Mouse (Mus musculus) monocyte, adult 2 months (primary cell): Measurements from ENCODE around the gene Tspyl1.
"Not testable (repeated sequence)": the region's sequence is repeated elsewhere in the genome, so short reads cannot be mapped to it uniquely, and the experiment has no call there.

ENCODE experiments used
- DNase-seq, 2 experiments: peaks; one replicate each; pipeline ENCODE4 v3.0.0; 2022; ENCODE audit warnings: low spot score in 2 of 2, low read depth in 1 of 2

Gene Tspyl1

DNA sequence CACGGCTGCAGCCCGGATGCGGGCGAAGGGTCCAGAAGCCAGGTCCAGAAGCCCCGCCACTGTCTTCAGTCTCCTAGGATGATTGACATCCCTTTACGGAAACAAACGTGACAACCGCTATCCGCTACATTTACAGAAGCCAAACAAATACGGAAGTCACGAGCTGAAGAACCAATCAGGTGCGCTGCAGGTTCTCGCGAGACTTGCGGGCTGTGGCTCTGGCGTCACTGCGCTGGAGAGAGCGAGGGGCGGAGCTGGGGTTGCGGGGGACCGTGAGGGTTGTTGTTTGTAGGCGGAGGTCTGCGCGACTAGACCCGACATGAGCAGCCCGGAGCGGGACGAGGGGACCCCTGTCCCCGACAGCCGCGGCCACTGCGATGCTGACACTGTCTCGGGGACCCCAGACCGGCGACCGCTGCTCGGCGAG, at the start of gene Tspyl1:
Gene Tspyl1 (plus strand): TSS at position 229 of the 427 bp plus-strand sequence.
- peak; percentile 88 to 97 for DNase-seq

GRCm38 (mm10) chr10:34233418-34233817, 48.6 kb upstream of the Tspyl1 start:
- DNase-seq = no peak

GRCm38 (mm10) chr10:34233931-34234745, 47.9 kb upstream of the Tspyl1 start:
- no peak for DNase-seq

- peak in 1 of 2 experiments; percentile 3 for DNase-seq
Measured at GRCm38 (mm10) chr10:34235384-34235783, 46.6 kb upstream of the Tspyl1 start.

DNA sequence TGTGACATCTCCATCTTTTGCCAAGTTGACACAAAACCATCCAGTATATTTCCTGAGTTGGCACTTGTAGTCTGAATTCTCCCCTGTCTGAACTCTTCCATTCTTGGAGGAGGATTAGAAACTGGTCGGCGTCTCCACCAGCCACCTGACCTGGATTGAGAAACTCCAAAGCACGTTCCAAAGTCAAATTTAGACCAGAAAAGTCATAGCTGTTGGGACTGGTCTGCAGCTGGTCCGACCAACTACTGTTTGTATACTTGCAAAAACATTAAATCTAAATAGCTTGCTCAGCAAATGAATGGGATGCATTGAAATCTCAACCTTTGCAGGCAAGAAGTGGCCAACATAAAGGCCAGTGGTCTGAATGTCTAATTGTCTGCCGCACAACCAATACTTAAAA, 45.4 kb upstream of the Tspyl1 start:
- no peak for DNase-seq

DNA sequence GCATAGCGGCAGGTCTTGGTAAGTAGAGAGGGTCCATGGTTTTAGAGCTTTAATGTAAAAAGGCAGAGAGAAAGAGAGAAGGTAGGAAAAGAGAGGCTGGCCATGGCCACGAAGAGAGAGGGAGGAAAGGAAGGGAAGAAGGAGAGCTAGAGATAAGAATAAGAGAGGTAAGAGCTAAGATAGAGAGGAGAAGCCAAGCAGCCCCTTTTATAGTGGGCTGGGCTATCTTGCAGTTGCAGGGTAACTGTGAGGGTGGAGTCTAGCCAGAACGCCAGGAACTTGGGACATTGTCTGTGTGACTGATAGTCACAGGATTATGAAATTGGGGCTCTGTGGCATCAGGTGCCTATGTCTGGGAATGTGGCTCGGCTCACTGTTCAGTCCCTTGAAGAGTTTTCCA, 43.5 kb upstream of the Tspyl1 start:
- no peak for DNase-seq

DNA sequence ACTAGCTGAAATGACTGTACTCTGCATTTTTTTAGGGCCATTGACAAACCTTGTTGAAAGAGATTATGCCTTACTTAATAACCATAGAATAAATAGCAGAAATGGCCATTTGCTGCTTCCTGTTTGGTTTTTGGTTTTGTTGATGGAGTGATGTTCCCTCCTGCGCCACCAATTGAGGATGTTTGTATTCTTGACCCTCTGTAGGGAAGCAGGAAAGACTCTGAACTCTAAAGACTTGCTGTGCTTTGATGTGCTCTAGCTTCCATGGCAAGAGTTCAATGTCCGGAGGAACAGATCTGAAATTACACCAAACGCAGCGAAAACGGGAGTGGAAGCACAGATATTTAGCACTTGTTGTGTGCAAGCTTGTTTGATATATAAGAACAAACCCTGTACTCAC, 37.2 kb upstream of the Tspyl1 start:
- DNase-seq = peak in 1 of 2 experiments; percentile 6

GRCm38 (mm10) chr10:34246106-34246505, 35.9 kb upstream of the Tspyl1 start:
- DNase-seq = no peak

DNA sequence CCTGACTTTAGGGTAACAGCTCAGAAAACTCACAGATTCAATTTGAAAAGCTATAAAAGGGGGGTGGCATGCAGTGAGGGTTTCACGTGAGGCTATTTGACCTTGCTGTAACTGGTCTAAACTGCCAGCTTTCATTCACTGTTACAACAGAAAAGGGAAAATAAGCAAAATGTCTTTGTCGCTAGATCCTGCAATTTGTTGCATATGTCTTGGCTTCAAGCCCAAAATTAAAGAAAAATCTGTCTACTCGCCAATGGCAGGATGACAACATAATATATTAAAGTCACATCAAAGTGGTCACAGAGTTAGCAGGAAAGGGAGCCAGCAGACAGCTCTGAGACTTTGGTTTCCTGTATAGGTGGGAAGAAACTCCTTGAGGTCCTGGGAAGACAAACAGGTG, 34.2 kb upstream of the Tspyl1 start:
- DNase-seq = no peak

DNA sequence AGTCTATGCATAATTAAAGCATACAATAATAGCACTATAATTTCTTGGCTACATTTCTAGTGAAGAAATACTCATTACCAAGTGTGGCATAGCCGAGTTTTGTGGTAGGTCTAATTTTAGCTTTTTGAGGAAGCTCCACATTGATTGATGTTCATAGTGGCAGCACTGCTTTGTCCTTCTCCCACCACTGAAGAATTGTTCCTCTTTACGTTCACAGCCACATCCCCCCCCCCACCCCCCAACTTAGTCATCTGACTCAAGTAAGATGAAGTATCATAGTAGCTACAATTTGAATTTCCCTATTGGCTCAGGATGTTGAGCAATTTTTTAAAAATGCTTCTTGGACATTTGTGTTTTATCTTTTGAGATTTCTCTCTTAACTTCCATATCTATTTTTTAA, 32.4 kb upstream of the Tspyl1 start:
- peak in 1 of 2 experiments; percentile 27 for DNase-seq

DNA sequence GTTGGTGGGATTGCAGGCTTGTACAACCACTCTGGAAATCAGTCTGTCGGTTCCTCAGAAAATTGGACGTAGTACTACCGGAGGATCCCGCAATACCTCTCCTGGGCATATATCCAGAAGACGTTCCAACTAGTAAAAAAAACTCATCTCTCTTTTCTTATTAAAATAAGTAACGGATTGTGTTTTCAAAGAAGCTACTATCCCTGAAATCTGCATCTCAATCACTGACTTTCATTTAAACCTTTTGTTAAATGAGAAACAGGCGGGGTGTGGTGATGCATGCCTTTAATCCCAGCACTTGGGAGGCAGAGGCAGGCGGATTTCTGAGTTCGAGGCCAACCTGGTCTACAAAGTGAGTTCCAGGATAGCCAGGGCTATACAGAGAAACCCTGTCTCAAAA, 29.2 kb upstream of the Tspyl1 start:
- not testable (repeated sequence) for DNase-seq

- DNase-seq = no peak
Measured at GRCm38 (mm10) chr10:34265106-34265505, 16.9 kb upstream of the Tspyl1 start.

- DNase-seq = no peak
Measured at GRCm38 (mm10) chr10:34267312-34268070, 14.5 kb upstream of the Tspyl1 start.

GRCm38 (mm10) chr10:34271681-34272080, 10.3 kb upstream of the Tspyl1 start:
- no peak for DNase-seq

DNA sequence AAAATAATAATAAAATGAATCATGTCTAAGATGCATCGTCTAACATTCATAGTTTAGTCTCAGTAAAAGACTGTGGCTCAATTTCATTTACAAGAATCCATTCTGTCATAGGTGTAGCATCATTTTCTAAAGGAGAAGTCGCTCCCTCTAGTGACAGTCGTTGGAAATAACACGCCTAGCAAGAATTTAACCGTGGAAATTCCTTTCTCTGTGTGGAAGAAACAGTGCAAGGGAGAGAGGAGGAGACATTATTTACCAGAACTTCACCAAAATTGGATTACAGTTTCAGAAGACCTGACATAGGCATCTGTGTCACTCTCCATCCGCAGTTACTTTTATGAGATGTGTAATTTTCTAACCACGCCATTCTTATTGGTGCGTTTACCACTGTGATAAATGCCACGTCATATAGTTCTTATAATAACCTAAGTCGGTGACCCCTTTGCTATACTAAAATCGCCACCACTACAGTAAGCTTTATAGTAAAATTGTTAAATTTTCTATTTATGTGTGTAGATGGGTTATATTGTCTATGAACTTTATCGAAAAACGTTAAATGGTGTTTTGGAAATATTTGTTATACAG, 1.3 kb upstream of the Tspyl1 start:
- DNase-seq = peak in 1 of 2 experiments; percentile 13

GRCm38 (mm10) chr10:34281211-34281961, 604 bp upstream of the Tspyl1 start:
- DNase-seq = no peak

DNA sequence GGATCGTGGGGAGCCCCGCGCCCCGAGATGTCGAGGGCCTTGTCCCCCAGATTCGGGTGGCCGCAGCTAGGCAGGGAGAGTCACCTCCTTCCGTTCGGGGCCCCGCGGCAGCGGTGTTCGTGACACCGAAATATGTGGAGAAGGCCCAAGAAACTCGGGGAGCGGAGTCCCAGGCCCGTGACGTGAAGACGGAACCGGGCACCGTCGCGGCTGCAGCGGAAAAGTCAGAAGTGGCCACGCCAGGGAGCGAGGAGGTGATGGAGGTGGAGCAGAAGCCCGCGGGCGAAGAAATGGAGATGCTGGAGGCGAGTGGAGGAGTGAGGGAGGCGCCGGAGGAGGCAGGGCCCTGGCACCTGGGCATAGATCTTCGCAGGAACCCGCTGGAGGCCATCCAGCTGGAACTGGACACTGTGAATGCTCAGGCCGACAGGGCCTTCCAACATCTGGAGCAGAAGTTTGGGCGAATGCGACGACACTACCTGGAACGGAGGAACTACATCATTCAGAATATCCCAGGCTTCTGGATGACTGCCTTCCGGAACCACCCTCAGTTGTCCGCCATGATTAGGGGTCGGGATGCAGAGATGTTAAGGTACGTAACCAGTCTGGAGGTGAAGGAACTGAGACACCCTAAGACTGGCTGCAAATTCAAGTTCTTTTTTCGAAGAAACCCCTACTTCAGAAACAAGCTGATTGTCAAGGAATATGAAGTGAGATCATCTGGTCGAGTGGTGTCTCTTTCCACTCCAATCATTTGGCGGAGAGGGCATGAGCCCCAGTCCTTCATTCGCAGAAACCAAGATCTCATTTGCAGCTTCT, 639 bp downstream of the Tspyl1 start:
- no peak for DNase-seq

DNA sequence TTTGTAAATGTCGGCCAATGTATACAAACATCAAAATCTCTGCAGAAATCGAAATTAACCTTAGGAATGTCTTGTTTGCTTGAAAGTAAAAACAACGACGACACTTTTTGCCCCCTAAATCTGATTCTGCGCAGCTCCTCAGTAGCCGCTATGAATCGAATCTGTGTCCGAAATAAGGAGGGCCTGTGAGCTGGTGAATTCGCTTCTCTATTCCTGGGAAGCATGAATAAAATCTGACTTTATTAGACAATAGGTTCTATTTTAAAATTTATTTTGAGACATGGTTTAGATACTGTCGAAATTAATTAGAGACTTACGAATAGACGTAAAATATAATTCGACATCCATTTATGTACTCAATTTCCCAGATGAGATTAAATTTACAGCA, 14.9 kb downstream of the Tspyl1 start:
- DNase-seq = no peak

- peak; percentile 71 to 79 for DNase-seq
Measured at GRCm38 (mm10) chr10:34297299-34297979, 15.4 kb downstream of the Tspyl1 start, which contains the start of gene Tspyl4. TSS of gene Tspyl4 (plus strand) at chr10:34297442.
